Mouse (Mus musculus) erythroblast, embryonic 14.5 days (primary cell): ENCODE results near the gene Gm10229. TPM values are rescaled to one million over a fixed set of nuclear protein-coding genes. Genes with fewer than 3 reads are reported as not detected.
"Not testable (repeated sequence)": the region's sequence is repeated elsewhere in the genome, so short reads cannot be mapped to it uniquely, and the experiment has no call there.

Experiments
- H3K27me3 ChIP-seq: 2 replicates; pipeline ENCODE4 v1.6.1; 2012; ENCODE audit warnings: inconsistent platforms; ENCODE audit not compliant: control insufficient read depth
- H3K36me3 ChIP-seq: 2 replicates; pipeline ENCODE4 v1.6.1; 2012; ENCODE audit warnings: mild to moderate bottlenecking, inconsistent platforms; ENCODE audit not compliant: control insufficient read depth
- H3K4me1 ChIP-seq: 2 replicates; pipeline ENCODE4 v1.6.1; 2012; ENCODE audit warnings: inconsistent platforms; ENCODE audit not compliant: control insufficient read depth
- H3K4me3 ChIP-seq: replicated peaks from 2 replicates; pipeline ENCODE3; 2012; ENCODE audit warnings: moderate library complexity, mild to moderate bottlenecking, inconsistent platforms
- H3K9me3 ChIP-seq: 2 replicates; pipeline ENCODE4 v1.6.1; 2012; ENCODE audit warnings: low read length, inconsistent platforms, mixed read lengths; ENCODE audit not compliant: control insufficient read depth
- GATA1 ChIP-seq: IDR thresholded peaks from 2 replicates; pipeline ENCODE4 v1.6.1; 2012; ENCODE audit warnings: low read length, inconsistent platforms, mixed read lengths
- TAL1 ChIP-seq: IDR thresholded peaks from 3 replicates; pipeline ENCODE4 v1.6.1; 2012; ENCODE audit warnings: low read length, inconsistent platforms, mixed read lengths
- polyA plus RNA-seq: library from polyadenylated mRNA; stranded (reverse); fragments of >175 nt; gene quantifications from 2 replicates; pipeline ENCODE4 v1.2.3, GENCODE M21; 2012

Gm10229 gene
- not detected in 2 replicates for polyA plus RNA-seq

- not testable (repeated sequence) for H3K27me3 ChIP-seq, H3K9me3 ChIP-seq, H3K36me3 ChIP-seq, H3K4me3 ChIP-seq, H3K4me1 ChIP-seq
These were observed at the start of gene Gm10229 for GRCm38 (mm10) chr16:89014984-89015383. Gene Gm10229 (plus strand): TSS chr16:89015284.

- TF ChIP-seq TAL1 (no peak), GATA1 (no peak)
- Histone ChIP-seq H3K4me3 (no peak within 1 kb of the TSS), H3K36me3 (no peaks in the 10 kb centered on the region), H3K27me3 (no peaks in the 10 kb centered on the region), H3K4me1 (no peaks in the 10 kb centered on the region), H3K9me3 (peaks cover 3% of the 10 kb centered on the region)
These were observed 4.4 kb upstream of the Gm10229 start, which contains the start of gene Krtap22-2 for GRCm38 (mm10) chr16:89010659-89011058. Gene Krtap22-2 (minus strand): TSS chr16:89010759.

- Histone ChIP-seq H3K27me3 (no peaks in the 10 kb centered on the region), H3K36me3 (no peaks in the 10 kb centered on the region), H3K4me1 (no peaks in the 10 kb centered on the region), H3K9me3 (peaks cover 3% of the 10 kb centered on the region), H3K4me3 (no peak overlapping the region)
- TF ChIP-seq GATA1 (no peak), TAL1 (no peak)
These were observed 1.1 kb upstream of the Gm10229 start for GRCm38 (mm10) chr16:89013973-89014372.

- H3K9me3 ChIP-seq, H3K27me3 ChIP-seq, H3K4me3 ChIP-seq, H3K36me3 ChIP-seq, H3K4me1 ChIP-seq: not testable (repeated sequence)
These were observed 16.3 kb downstream of the Gm10229 start, which contains the start of gene Krtap6-1 for GRCm38 (mm10) chr16:89031399-89031798. Gene Krtap6-1 (plus strand): TSS chr16:89031699.

GRCm38 (mm10) chr16:89041372-89041771 is 26.3 kb downstream of the Gm10229 start, which contains the start of gene Gm10228:
Gene Gm10228 (minus strand): TSS chr16:89041472.
- H3K27me3 ChIP-seq, H3K4me1 ChIP-seq, H3K36me3 ChIP-seq, H3K9me3 ChIP-seq, H3K4me3 ChIP-seq: not testable (repeated sequence)

GRCm38 (mm10) chr16:89047783-89048182 is 32.7 kb downstream of the Gm10229 start, which contains the start of gene Krtap6-5:
Gene Krtap6-5 (minus strand): TSS chr16:89047883.
- Histone ChIP-seq H3K9me3 (peaks cover 6% of the 10 kb centered on the region), H3K36me3 (no peaks in the 10 kb centered on the region), H3K27me3 (no peaks in the 10 kb centered on the region), H3K4me1 (no peaks in the 10 kb centered on the region), H3K4me3 (no peak within 1 kb of the TSS)
- TF ChIP-seq GATA1 (no peak), TAL1 (no peak)

- not testable (repeated sequence) for H3K27me3 ChIP-seq, H3K4me3 ChIP-seq, H3K36me3 ChIP-seq, H3K9me3 ChIP-seq, H3K4me1 ChIP-seq
These were observed 48.8 kb downstream of the Gm10229 start, which contains the start of gene 1110025L11Rik for GRCm38 (mm10) chr16:89063902-89064301. Gene 1110025L11Rik (minus strand): TSS chr16:89064002.

Other genes with a start within 250 kb of the Gm10229 start
- gene 2310057N15Rik, start 241.1 kb upstream of the Gm10229 start, polyA plus RNA-seq, result not detected in 2 replicates
- gene Gm5965, start 237.4 kb upstream of the Gm10229 start, polyA plus RNA-seq, result not detected in 2 replicates
- 0.07 TPM in 1 of 2 replicates, not detected in the other for gene Gm20741, start 203.1 kb upstream of the Gm10229 start, polyA plus RNA-seq
- not detected in 2 replicates for gene Krtap15, start 195.1 kb upstream of the Gm10229 start, polyA plus RNA-seq
- not detected in 2 replicates for gene Krtap14, start 189.1 kb upstream of the Gm10229 start, polyA plus RNA-seq
- not detected in 2 replicates for gene Krtap19-1, start 145.9 kb upstream of the Gm10229 start, polyA plus RNA-seq
- not detected in 2 replicates for gene Krtap19-2, start 141.0 kb upstream of the Gm10229 start, polyA plus RNA-seq
- not detected in 2 replicates for gene Krtap19-3, start 137.2 kb upstream of the Gm10229 start, polyA plus RNA-seq
- gene Krtap19-4, start 130.2 kb upstream of the Gm10229 start, polyA plus RNA-seq, result not detected in 2 replicates
- not detected in 2 replicates for gene Krtap19-5, start 118.8 kb upstream of the Gm10229 start, polyA plus RNA-seq
- gene Krtap19-9b, start 83.0 kb upstream of the Gm10229 start, polyA plus RNA-seq, result not detected in 2 replicates
- not detected in 2 replicates for gene Krtap16-3, start 52.4 kb upstream of the Gm10229 start, polyA plus RNA-seq
- gene Krtap22-2, start 4.5 kb upstream of the Gm10229 start, polyA plus RNA-seq, result not detected in 2 replicates
- not detected in 2 replicates for gene Krtap6-1, start 16.4 kb downstream of the Gm10229 start, polyA plus RNA-seq
- not detected in 2 replicates for gene Gm10228, start 26.2 kb downstream of the Gm10229 start, polyA plus RNA-seq
- not detected in 2 replicates for gene Krtap6-5, start 32.6 kb downstream of the Gm10229 start, polyA plus RNA-seq
- not detected in 2 replicates for gene 1110025L11Rik, start 48.7 kb downstream of the Gm10229 start, polyA plus RNA-seq
- gene Krtap6-3, start 68.7 kb downstream of the Gm10229 start, polyA plus RNA-seq, result not detected in 2 replicates
- gene Gm6358, start 125.6 kb downstream of the Gm10229 start, polyA plus RNA-seq, result not detected in 2 replicates
- gene Gm10061, start 135.8 kb downstream of the Gm10229 start, polyA plus RNA-seq, result not detected in 2 replicates
- not detected in 2 replicates for gene Gm9789, start 142.7 kb downstream of the Gm10229 start, polyA plus RNA-seq
- gene Gm7735, start 154.2 kb downstream of the Gm10229 start, polyA plus RNA-seq, result not detected in 2 replicates
- gene 1110057P08Rik, start 159.5 kb downstream of the Gm10229 start, polyA plus RNA-seq, result not detected in 2 replicates
- not detected in 2 replicates for gene Krtap20-2, start 190.6 kb downstream of the Gm10229 start, polyA plus RNA-seq